Mouse (Mus musculus) neural tube, embryonic 15.5 days (tissue): Measurements from ENCODE around the gene Vgll2. TPM values are rescaled to one million over a fixed set of nuclear protein-coding genes. Genes with fewer than 3 reads are reported as not detected.
A peak's percentile ranks its signal among the peaks of the same experiment; 100 is the strongest.

Experiments
- ATAC-seq: fragments of 200-750 bp; cut with Nextera tagmentation; 2 replicates; pipeline ENCODE4 v1.8.0; 2017; ENCODE audit warnings: mild to moderate bottlenecking, moderate TSS enrichment, moderate library complexity; ENCODE audit not compliant: low FRiP score
- H3K27ac ChIP-seq: fragments of 300-500 bp; sonication (generic); replicated peaks from 2 replicates; pipeline ENCODE4 v1.5.1; 2015; ENCODE audit warnings: mild to moderate bottlenecking, inconsistent platforms
- H3K27me3 ChIP-seq: fragments of 300-500 bp; sonication (generic); replicated peaks from 2 replicates; pipeline ENCODE4 v1.6.1; 2015; ENCODE audit warnings: inconsistent platforms
- H3K36me3 ChIP-seq: fragments of 300-500 bp; sonication (generic); 2 replicates; pipeline ENCODE4 v1.6.1; 2015; ENCODE audit warnings: inconsistent platforms
- H3K4me1 ChIP-seq: fragments of 300-500 bp; sonication (generic); 2 replicates; pipeline ENCODE4 v1.6.1; 2015; ENCODE audit warnings: inconsistent platforms
- H3K4me2 ChIP-seq: fragments of 300-500 bp; sonication (generic); 2 replicates; pipeline ENCODE4 v1.6.1; 2015; ENCODE audit warnings: inconsistent platforms, mild to moderate bottlenecking, moderate library complexity
- H3K4me3 ChIP-seq: fragments of 300-500 bp; sonication (generic); replicated peaks from 2 replicates; pipeline ENCODE4 v1.5.1; 2015; ENCODE audit warnings: mild to moderate bottlenecking, inconsistent platforms
- H3K9ac ChIP-seq: fragments of 300-500 bp; sonication (generic); replicated peaks from 2 replicates; pipeline ENCODE4 v1.6.1; 2015; ENCODE audit warnings: mild to moderate bottlenecking, inconsistent platforms
- H3K9me3 ChIP-seq: fragments of 300-500 bp; sonication (generic); replicated peaks from 2 replicates; pipeline ENCODE4 v1.6.1; 2016; ENCODE audit warnings: inconsistent platforms
- WGBS: fragments of 180-500 bp; shearing (Covaris S2); methylation state at CpG from one replicate; pipeline ENCODE4 v1.1.7; 2015; ENCODE audit warnings: mixed read lengths; 5-methylcytosine and 5-hydroxymethylcytosine counted together
- polyA plus RNA-seq: library from polyadenylated mRNA; unstranded; fragments of >200 nt; fragmentation: Nextera tagmentation; extraction: Ambion mirVana; gene quantifications from 2 replicates; pipeline ENCODE4 v1.2.1, GENCODE M21; 2015

Gene Vgll2
- 1.9 and 3.1 TPM in 2 replicates for polyA plus RNA-seq

DNA sequence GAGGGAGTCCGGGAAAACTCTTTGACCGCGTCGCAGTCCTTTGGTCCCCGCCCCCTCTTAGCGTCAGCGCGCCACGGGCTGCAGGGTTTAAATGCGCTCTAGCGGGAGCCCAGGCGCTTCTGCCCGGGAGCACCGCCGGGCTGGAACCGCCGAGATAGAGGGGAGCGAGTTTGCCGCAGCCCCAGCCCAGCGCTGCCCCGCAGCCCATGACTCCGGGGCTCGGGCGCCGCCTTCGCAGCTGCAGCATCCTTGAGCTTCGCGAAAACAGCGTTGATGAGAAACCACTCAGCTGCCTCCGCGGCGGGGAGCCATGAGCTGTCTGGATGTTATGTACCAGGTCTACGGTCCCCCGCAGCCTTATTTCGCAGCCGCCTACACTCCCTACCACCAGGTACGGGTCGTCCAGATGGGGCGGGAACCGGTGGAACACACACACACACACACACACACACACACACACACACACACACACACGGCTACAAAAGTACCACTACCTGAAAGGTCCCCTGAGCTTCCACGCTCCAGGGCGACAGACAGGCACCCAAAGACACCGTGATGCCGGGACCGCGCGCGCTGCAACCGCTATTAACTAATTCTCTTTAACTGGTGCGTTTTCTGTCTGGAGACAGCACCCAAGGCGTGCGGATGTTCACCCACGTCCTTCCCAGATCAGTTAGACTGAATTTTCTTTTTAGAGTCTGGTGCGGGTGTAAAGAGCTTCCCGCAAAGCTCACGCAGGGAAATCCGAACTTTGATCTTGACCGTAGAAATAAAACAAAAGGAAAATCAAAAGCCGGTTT is at the start of gene Vgll2:
Gene Vgll2 (plus strand): TSS at position 90 of the 800 bp plus-strand sequence.
- H3K27me3 ChIP-seq, result peaks cover 83% of the 10 kb centered on the region

GRCm38 (mm10) chr10:51975137-51975536 is 47.2 kb upstream of the Vgll2 start:
- Histone ChIP-seq H3K9me3 (no peaks in the 10 kb centered on the region), H3K9ac (no peak overlapping the region), H3K36me3 (no peaks in the 10 kb centered on the region), H3K4me2 (no peak overlapping the region), H3K27ac (no peak overlapping the region), H3K4me1 (no peaks in the 10 kb centered on the region), H3K27me3 (no peaks in the 10 kb centered on the region), H3K4me3 (no peak overlapping the region)
- ATAC-seq, result no peak
- WGBS, result 83% methylated on average over 4 of the region's 4 CpGs

More for the DNA sequence above, at the start of gene Vgll2:
- Histone ChIP-seq H3K4me1 (peaks cover 22% of the 10 kb centered on the region), H3K9ac (no peak within 1 kb of the TSS; the same call in 1 of the 2 replicates), H3K4me3 (peak within 1 kb of the TSS; percentile 51), H3K36me3 (no peaks in the 10 kb centered on the region), H3K9me3 (no peaks in the 10 kb centered on the region), H3K27ac (no peak within 1 kb of the TSS), H3K4me2 (peak within 1 kb of the TSS; percentile 96)
- WGBS, result under 1% methylated on average over 60 of the region's 60 CpGs
- peak; percentile 88 for ATAC-seq

DNA sequence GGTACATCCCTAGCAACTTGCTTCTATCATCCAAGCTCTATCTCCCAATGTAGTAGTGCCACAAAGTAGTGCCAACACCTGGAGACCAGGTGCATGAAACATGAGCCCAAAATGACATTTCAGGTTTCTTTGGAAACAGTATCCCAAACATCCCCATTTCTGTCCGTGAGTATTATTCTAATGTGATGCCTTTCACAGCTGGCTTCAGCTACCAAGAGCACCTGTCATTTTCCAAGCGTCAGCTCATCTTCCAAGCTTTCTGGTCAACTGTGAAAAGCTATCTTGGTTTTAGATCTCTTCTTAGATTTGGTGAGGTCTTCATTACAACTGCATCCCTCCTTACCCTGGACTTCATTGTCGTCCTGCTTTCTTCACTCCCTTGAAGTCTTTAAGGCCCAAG is 46.7 kb upstream of the Vgll2 start:
- H3K9ac ChIP-seq, result no peak overlapping the region
- no peak for ATAC-seq
- no peaks in the 10 kb centered on the region for H3K9me3 ChIP-seq
- WGBS, result 84% methylated on average over 3 of the region's 3 CpGs
- no peak overlapping the region for H3K4me3 ChIP-seq
- no peaks in the 10 kb centered on the region for H3K27me3 ChIP-seq
- no peak overlapping the region for H3K4me2 ChIP-seq
- H3K36me3 ChIP-seq, result no peaks in the 10 kb centered on the region
- no peak overlapping the region for H3K27ac ChIP-seq
- no peaks in the 10 kb centered on the region for H3K4me1 ChIP-seq

DNA sequence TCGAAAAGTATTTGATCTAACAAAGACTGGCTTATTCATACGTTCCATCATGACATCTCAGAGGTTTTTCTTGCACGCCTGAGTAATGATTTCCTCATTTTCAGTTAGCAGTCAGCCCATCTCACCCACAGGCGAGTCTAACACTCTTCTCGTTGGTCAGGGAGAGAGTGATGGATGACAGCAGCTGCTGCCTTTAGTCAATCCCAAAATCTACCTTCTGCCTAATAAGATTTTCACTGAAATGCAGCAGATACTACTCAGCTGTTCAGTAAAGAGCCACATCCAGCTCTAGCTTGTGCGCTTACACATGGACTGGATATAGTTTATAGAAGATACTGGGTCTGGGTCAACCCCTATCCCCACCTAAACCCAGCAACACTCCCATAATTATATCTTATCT is 40.7 kb upstream of the Vgll2 start:
- Histone ChIP-seq H3K27ac (no peak overlapping the region), H3K9me3 (no peaks in the 10 kb centered on the region), H3K4me1 (no peaks in the 10 kb centered on the region), H3K27me3 (no peaks in the 10 kb centered on the region), H3K4me2 (no peak overlapping the region), H3K36me3 (no peaks in the 10 kb centered on the region), H3K9ac (no peak overlapping the region), H3K4me3 (no peak overlapping the region)
- ATAC-seq, result no peak
- WGBS, result 76% methylated on average over 6 of the region's 6 CpGs

DNA sequence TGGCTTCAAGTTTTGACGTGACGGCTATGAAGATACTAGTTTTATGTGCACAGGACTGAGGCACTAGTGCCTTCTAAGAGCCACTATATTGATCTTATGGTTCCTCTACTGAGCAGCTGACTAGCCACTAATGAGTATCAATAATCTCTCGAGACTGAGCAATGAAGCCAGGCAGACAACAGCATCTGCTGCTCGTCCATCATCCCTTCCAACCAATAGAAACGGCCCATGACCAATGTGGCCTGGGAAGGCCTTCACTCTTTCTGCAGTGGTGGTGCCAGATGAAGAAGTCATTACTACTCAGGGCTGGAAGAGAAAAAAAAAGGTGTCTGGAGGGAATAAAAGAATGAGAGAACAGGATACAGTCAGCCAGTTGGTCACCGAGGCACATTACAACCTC is 39.9 kb upstream of the Vgll2 start:
- 77% methylated on average over 6 of the region's 6 CpGs for WGBS
- H3K4me1 ChIP-seq, result no peaks in the 10 kb centered on the region
- H3K27ac ChIP-seq, result no peak overlapping the region
- no peaks in the 10 kb centered on the region for H3K9me3 ChIP-seq
- H3K9ac ChIP-seq, result no peak overlapping the region
- H3K4me3 ChIP-seq, result no peak overlapping the region
- H3K27me3 ChIP-seq, result no peaks in the 10 kb centered on the region
- ATAC-seq, result no peak
- H3K36me3 ChIP-seq, result no peaks in the 10 kb centered on the region
- no peak overlapping the region for H3K4me2 ChIP-seq

GRCm38 (mm10) chr10:52018471-52018870 is 3.8 kb upstream of the Vgll2 start:
- H3K27me3 ChIP-seq, result peaks cover 44% of the 10 kb centered on the region
- no peak overlapping the region for H3K4me3 ChIP-seq
- no peak for ATAC-seq
- peaks cover 16% of the 10 kb centered on the region for H3K4me1 ChIP-seq
- H3K36me3 ChIP-seq, result no peaks in the 10 kb centered on the region
- H3K4me2 ChIP-seq, result no peak overlapping the region
- H3K9me3 ChIP-seq, result no peaks in the 10 kb centered on the region
- H3K27ac ChIP-seq, result no peak overlapping the region
- no peak overlapping the region for H3K9ac ChIP-seq
- 54% methylated on average over 1 of the region's 1 CpGs for WGBS

GRCm38 (mm10) chr10:52021231-52021630 is 1.1 kb upstream of the Vgll2 start:
- Histone ChIP-seq H3K27me3 (peaks cover 71% of the 10 kb centered on the region), H3K4me3 (no peak overlapping the region), H3K9ac (no peak overlapping the region), H3K4me2 (no peak overlapping the region), H3K9me3 (no peaks in the 10 kb centered on the region), H3K36me3 (no peaks in the 10 kb centered on the region), H3K4me1 (peaks cover 16% of the 10 kb centered on the region), H3K27ac (no peak overlapping the region)
- ATAC-seq, result no peak
- WGBS, result 2% methylated on average over 9 of the region's 9 CpGs

GRCm38 (mm10) chr10:52021736-52022394 is 437 bp upstream of the Vgll2 start:
- no peak overlapping the region for H3K27ac ChIP-seq
- no peaks in the 10 kb centered on the region for H3K9me3 ChIP-seq
- ATAC-seq, result peak; percentile 18; the same call in 1 of the 2 replicates
- no peaks in the 10 kb centered on the region for H3K36me3 ChIP-seq
- peaks cover 77% of the 10 kb centered on the region for H3K27me3 ChIP-seq
- H3K4me2 ChIP-seq, result peak overlapping the region; percentile 96
- WGBS, result under 1% methylated on average over 14 of the region's 15 CpGs
- H3K9ac ChIP-seq, result no peak overlapping the region
- H3K4me1 ChIP-seq, result peaks cover 16% of the 10 kb centered on the region
- H3K4me3 ChIP-seq, result peak overlapping the region; percentile 51

GRCm38 (mm10) chr10:52023213-52024052 is 1.1 kb downstream of the Vgll2 start:
- H3K27ac ChIP-seq, result no peak overlapping the region
- H3K4me3 ChIP-seq, result peak overlapping the region; percentile 51
- peaks cover 91% of the 10 kb centered on the region for H3K27me3 ChIP-seq
- peak overlapping the region; percentile 96 for H3K4me2 ChIP-seq
- no peak overlapping the region for H3K9ac ChIP-seq
- peaks cover 27% of the 10 kb centered on the region for H3K4me1 ChIP-seq
- H3K9me3 ChIP-seq, result no peaks in the 10 kb centered on the region
- no peaks in the 10 kb centered on the region for H3K36me3 ChIP-seq
- ATAC-seq, result no peak
- 3% methylated on average over 17 of the region's 17 CpGs for WGBS

DNA sequence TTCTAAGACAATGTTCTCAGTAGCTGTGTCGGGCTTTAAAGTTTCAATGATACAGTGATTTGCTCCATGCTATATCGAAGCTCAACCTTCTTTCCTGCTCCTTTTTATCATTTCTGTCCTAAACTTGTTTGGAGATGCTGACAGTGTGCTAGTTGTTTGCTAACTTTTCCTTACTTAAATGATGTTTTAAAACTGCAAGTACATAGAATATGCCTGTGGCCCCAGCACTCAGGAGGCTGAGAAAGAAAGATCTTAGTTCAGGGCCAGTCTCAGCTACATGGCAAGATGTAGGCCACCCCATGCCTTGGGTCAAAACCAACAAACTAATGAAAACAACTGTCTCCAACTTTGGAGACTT is 1.7 kb downstream of the Vgll2 start:
- Histone ChIP-seq H3K9ac (no peak overlapping the region), H3K36me3 (no peaks in the 10 kb centered on the region), H3K4me2 (no peak overlapping the region), H3K27me3 (peaks cover 94% of the 10 kb centered on the region), H3K4me1 (peaks cover 27% of the 10 kb centered on the region), H3K4me3 (no peak overlapping the region), H3K27ac (no peak overlapping the region), H3K9me3 (no peaks in the 10 kb centered on the region)
- 10% methylated on average over 2 of the region's 2 CpGs for WGBS
- ATAC-seq, result no peak

GRCm38 (mm10) chr10:52025291-52025690 is 3.0 kb downstream of the Vgll2 start:
- no peaks in the 10 kb centered on the region for H3K36me3 ChIP-seq
- 4% methylated on average over 1 of the region's 1 CpGs for WGBS

More at GRCm38 (mm10) chr10:52025291-52025690, 3.0 kb downstream of the Vgll2 start:
- no peak for ATAC-seq
- Histone ChIP-seq H3K9me3 (no peaks in the 10 kb centered on the region), H3K9ac (no peak overlapping the region), H3K4me1 (peaks cover 27% of the 10 kb centered on the region), H3K4me3 (no peak overlapping the region), H3K27ac (no peak overlapping the region), H3K27me3 (peaks cover 97% of the 10 kb centered on the region), H3K4me2 (no peak overlapping the region)
